Mouse (Mus musculus): Measurements from ENCODE around the gene Relt. TPM values are rescaled to one million over a fixed set of nuclear protein-coding genes. Genes with fewer than 3 reads are reported as not detected.

Relt gene
- polyA plus RNA-seq, 1 experiment: 2.2 TPM

Other genes starting within 250 kb of the Relt start
- gene Plekhb1, start 201.0 kb downstream of the Relt start, polyA plus RNA-seq (2012; rRNA removed): 28.5 and 28.8 TPM in 2 replicates
- 31.8 and 38.7 TPM in 2 replicates for gene Fam168a, start 156.8 kb downstream of the Relt start, polyA plus RNA-seq (2012; rRNA removed)
- gene Arhgef17, start 68.7 kb upstream of the Relt start, polyA plus RNA-seq (2012; rRNA removed): 17.1 and 30.1 TPM in 2 replicates
- gene P2ry6, start 111.2 kb upstream of the Relt start, polyA plus RNA-seq (2012; rRNA removed): 11.6 and 12.8 TPM in 2 replicates
- gene P2ry2, start 149.4 kb upstream of the Relt start, polyA plus RNA-seq (2012; rRNA removed): 8.6 and 8.7 TPM in 2 replicates
- 10.0 and 12.0 TPM in 2 replicates for gene Fchsd2, start 229.4 kb upstream of the Relt start, polyA plus RNA-seq (2012; rRNA removed)